Mouse (Mus musculus): Measurements from ENCODE around the gene Pim1.

Pim1 gene

GRCm38 (mm10) chr17:29528568-29529187 lies 38.1 kb downstream of the Pim1 start:
- DNase-seq (ENCODE audit: low spot score), result no peak

GRCm38 (mm10) chr17:29530508-29530907 lies 40.0 kb downstream of the Pim1 start:
- DNase-seq (ENCODE audit: low spot score), result no peak

GRCm38 (mm10) chr17:29531278-29531677 lies 40.7 kb downstream of the Pim1 start:
- no peak for DNase-seq (ENCODE audit: low spot score)

GRCm38 (mm10) chr17:29531757-29532384 lies 41.3 kb downstream of the Pim1 start:
- DNase-seq (ENCODE audit: low spot score), result no peak

- DNase-seq (ENCODE audit: low spot score), result no peak
These were observed 43.3 kb downstream of the Pim1 start for GRCm38 (mm10) chr17:29533866-29534265.

- DNase-seq (ENCODE audit: low spot score), result no peak
These were observed 49.9 kb downstream of the Pim1 start for GRCm38 (mm10) chr17:29540426-29540825.

- no peak for DNase-seq (ENCODE audit: low spot score)
These were observed 50.9 kb downstream of the Pim1 start for GRCm38 (mm10) chr17:29541419-29541818.

- no peak for DNase-seq (ENCODE audit: low spot score)
These were observed 52.5 kb downstream of the Pim1 start for GRCm38 (mm10) chr17:29542831-29543690.

GRCm38 (mm10) chr17:29544064-29544463 lies 53.5 kb downstream of the Pim1 start:
- DNase-seq (ENCODE audit: low spot score), result no peak

- DNase-seq (ENCODE audit: low spot score), result no peak
These were observed 54.7 kb downstream of the Pim1 start for GRCm38 (mm10) chr17:29545241-29545640.

Measured in urinary bladder, postnatal 10 days (tissue).